Mouse (Mus musculus): ENCODE measurements around the gene Cideb. TPM values are rescaled to one million over a fixed set of nuclear protein-coding genes. Genes with fewer than 3 reads are reported as not detected.

The Cideb gene
- total and polyA plus RNA-seq, 3 experiments = 0.61 to 2.3 TPM; not detected in 1

GRCm38 (mm10) chr14:55743711-55744110 is 14.5 kb downstream of the Cideb start:
- H3K9me3 ChIP-seq (replicated peaks; ENCODE audit: low read length) = peaks cover 13% of the 10 kb centered on the region
- peak; percentile 71 for DNase-seq (ENCODE audit: extremely low read depth)
- H3K4me2 ChIP-seq (ENCODE audit: insufficient read depth, low read depth, poor library complexity, severe bottlenecking) = no peak overlapping the region
- peaks cover 4 to 29% of the 10 kb centered on the region in 2 experiments for H3K4me1 ChIP-seq (ENCODE audit: control insufficient read depth in 1 of 2, insufficient read depth in 2 of 2)
- in situ Hi-C loops (cut with MboI; ENCODE audit: low pct_ligation_motif_present, low pct_unique_long_range_greater_than_20kb, low sequenced_read_pairs) (no loop called here), dilution Hi-C loops (cut with MboI; ENCODE audit: extremely low pct_ligation_motif_present, extremely low pct_unique_long_range_greater_than_20kb, low sequenced_read_pairs) (no loop called here)
- H3K36me3 ChIP-seq (replicated peaks in 1 of 2; ENCODE audit: control insufficient read depth in 1 of 2, insufficient read depth in 1 of 2, low read length in 1 of 2) = peaks cover 32 to 61% of the 10 kb centered on the region in 2 experiments
- peak; percentile 79 for TF ChIP-seq RAD21 (IDR thresholded peaks at IDR 0.05; ENCODE audit: low read depth, low read length)
- peak; percentile 85 to 96 for TF ChIP-seq CTCF (conservative IDR thresholded peaks at IDR 0.05 in 1 of 2, IDR thresholded peaks at IDR 0.05 in 1 of 2; ENCODE audit: low read depth in 2 of 2, low read length in 2 of 2)
- no peak for TF ChIP-seq HCFC1 (IDR thresholded peaks at IDR 0.05; ENCODE audit: low read depth, low read length)
- TF ChIP-seq SMC3 (IDR thresholded peaks at IDR 0.05; ENCODE audit: low read depth, low read length) = peak; percentile 86
- no peak overlapping the region for H3K27ac ChIP-seq (ENCODE audit: insufficient read depth, low read depth)
- H3K9ac ChIP-seq (ENCODE audit: insufficient read depth, low read depth) = no peak overlapping the region
- H3K4me3 ChIP-seq (replicated peaks in 1 of 3; ENCODE audit: low read depth in 2 of 3, low read length in 2 of 3, poor library complexity in 1 of 3) = peak overlapping the region in 1 of 3 experiments; percentile 3
- peaks cover 24% of the 10 kb centered on the region for H3K79me2 ChIP-seq (replicated peaks; ENCODE audit: control insufficient read depth, extremely low read depth, insufficient read depth, poor library complexity, severe bottlenecking)
- H3K27me3 ChIP-seq (replicated peaks) = no peaks in the 10 kb centered on the region

- Histone ChIP-seq H3K4me2 (ENCODE audit: insufficient read depth, low read depth, poor library complexity, severe bottlenecking) (no peak overlapping the region), H3K4me1 (ENCODE audit: control insufficient read depth in 1 of 2, insufficient read depth in 2 of 2) (peaks cover 0 to 26% of the 10 kb centered on the region in 2 experiments; a peak in 2 of 4 replicates), H3K27ac (ENCODE audit: insufficient read depth, low read depth) (no peak overlapping the region), H3K9me3 (replicated peaks; ENCODE audit: low read length) (no peaks in the 10 kb centered on the region), H3K79me2 (replicated peaks; ENCODE audit: control insufficient read depth, extremely low read depth, insufficient read depth, poor library complexity, severe bottlenecking) (no peaks in the 10 kb centered on the region), H3K4me3 (replicated peaks in 1 of 3; ENCODE audit: low read depth in 2 of 3, low read length in 2 of 3, poor library complexity in 1 of 3) (no peak overlapping the region), H3K27me3 (replicated peaks) (no peaks in the 10 kb centered on the region), H3K36me3 (replicated peaks in 1 of 2; ENCODE audit: control insufficient read depth in 1 of 2, insufficient read depth in 1 of 2, low read length in 1 of 2) (peaks cover 25 to 33% of the 10 kb centered on the region in 2 experiments), H3K9ac (ENCODE audit: insufficient read depth, low read depth) (no peak overlapping the region)
- no peak for DNase-seq (ENCODE audit: extremely low read depth)
- in situ Hi-C loops (cut with MboI; ENCODE audit: low pct_ligation_motif_present, low pct_unique_long_range_greater_than_20kb, low sequenced_read_pairs) (no loop called here), dilution Hi-C loops (cut with MboI; ENCODE audit: extremely low pct_ligation_motif_present, extremely low pct_unique_long_range_greater_than_20kb, low sequenced_read_pairs) (no loop called here)
- TF ChIP-seq BHLHE40 (IDR thresholded peaks at IDR 0.05; ENCODE audit: low read depth, low read length) = no peak
- TF ChIP-seq MXI1 (IDR thresholded peaks at IDR 0.05; ENCODE audit: low read depth, low read length) = no peak
- no peak for TF ChIP-seq KAT2A (IDR thresholded peaks at IDR 0.05; ENCODE audit: insufficient replicate concordance, low read length)
- TF ChIP-seq NRF1 (IDR thresholded peaks at IDR 0.05; ENCODE audit: low read depth, low read length) = no peak
- no peak for TF ChIP-seq MYC (IDR thresholded peaks at IDR 0.05; ENCODE audit: low read depth, low read length)
- no peak for TF ChIP-seq MAZ (IDR thresholded peaks at IDR 0.05; ENCODE audit: low read depth, low read length)
- TF ChIP-seq CHD2 (IDR thresholded peaks at IDR 0.05; ENCODE audit: low read length) = no peak
- no peak for TF ChIP-seq CTCF (conservative IDR thresholded peaks at IDR 0.05 in 1 of 2, IDR thresholded peaks at IDR 0.05 in 1 of 2; ENCODE audit: low read depth in 2 of 2, low read length in 2 of 2)
- no peak for TF ChIP-seq UBTF (IDR thresholded peaks at IDR 0.05; ENCODE audit: low read depth, low read length)
- no peak for TF ChIP-seq ZMIZ1 (IDR thresholded peaks at IDR 0.05; ENCODE audit: low read depth, low read length)
- TF ChIP-seq ELF1 (IDR thresholded peaks at IDR 0.05; ENCODE audit: low read depth, low read length) = no peak
- TF ChIP-seq SIN3A (IDR thresholded peaks at IDR 0.05; ENCODE audit: low read length) = no peak
- no peak for TF ChIP-seq JUND (conservative IDR thresholded peaks at IDR 0.05; ENCODE audit: low read depth, low read length)
Observed at GRCm38 (mm10) chr14:55737086-55737687, 21.1 kb downstream of the Cideb start.
